Mouse (Mus musculus): ENCODE measurements at regions not wholly inside any gene's neighbourhood (a gene's known extent, or its start where the extent isn't known, plus 50 kb on each side); places are given as distances from the start of the nearest gene placed in this dataset.

GRCm38 (mm10) chr10:57322717-57323424, 163.3 kb upstream of the Hsf2 start:
- TF ChIP-seq CTCF (IDR thresholded peaks at IDR 0.05; ENCODE audit: extremely low read depth, insufficient read length, insufficient replicate concordance, low read depth, low read length), result no peak
- no peak for TF ChIP-seq POLR2A (IDR thresholded peaks at IDR 0.05; ENCODE audit: low read depth, low read length)

Measured in small intestine, adult 2 months (tissue).